Mouse (Mus musculus): ENCODE data around the gene Fdxacb1.

- TF ChIP-seq POLR2A (IDR thresholded peaks at IDR 0.05; ENCODE audit: insufficient read length, low read depth), result peak; percentile 57
- no peak for TF ChIP-seq MAX (IDR thresholded peaks at IDR 0.05; ENCODE audit: low read depth)
- TF ChIP-seq USF1 (IDR thresholded peaks at IDR 0.05; ENCODE audit: low read depth), result no peak
- TF ChIP-seq POLR2AphosphoS2 (IDR thresholded peaks at IDR 0.05; ENCODE audit: insufficient read length, low read depth), result peak; percentile 34
- no peak for TF ChIP-seq MYOG (IDR thresholded peaks at IDR 0.05; ENCODE audit: control insufficient read depth in 1 of 3, insufficient read depth in 1 of 3, insufficient read length in 2 of 3, low read depth in 2 of 3)
- TF ChIP-seq SRF (IDR thresholded peaks at IDR 0.05; ENCODE audit: control insufficient read depth, insufficient read length, low read depth), result no peak
Observed at GRCm38 (mm10) chr9:50768107-50769002, at the start of gene Fdxacb1.

Measured in myocyte (in vitro differentiated cells).